18 mouse cellular contexts compared by ENCODE assay signal in the genomic region with DNA sequence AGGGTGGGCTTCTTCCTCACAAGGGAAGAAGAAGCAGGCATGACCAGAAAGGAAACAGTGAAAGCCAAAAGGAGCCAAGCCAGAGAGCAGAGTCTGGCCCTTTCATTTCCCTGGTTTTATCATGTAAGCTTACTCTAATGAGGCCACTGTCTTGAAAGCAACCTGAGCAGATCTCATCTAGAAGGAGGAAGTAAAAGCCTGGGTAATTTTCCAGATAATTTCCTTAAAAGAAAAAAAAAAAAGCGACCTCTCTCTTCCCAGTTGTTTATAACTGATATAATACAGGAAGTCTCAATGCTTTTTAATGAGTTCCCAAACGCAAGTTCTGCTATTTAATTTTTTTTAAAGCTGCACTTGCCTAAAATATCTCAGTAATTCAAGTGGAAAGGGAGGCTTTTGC.
DNase-seq lines count a peak whose midpoint lies in the region; ATAC-seq and TF ChIP-seq lines count a peak whose summit lies in the region.
"Had no signal": no experiment of that assay in that cellular context is flagged by ENCODE, and none has a peak within 500 bp of the region (broad histone marks: within the 10 kb centered on the region; RNA-seq: fewer than 3 reads in every experiment).

No protein-coding gene starts in this region.

- no peaks in the 10 kb centered on the region for H3K9me3 ChIP-seq in hindbrain, embryonic 16.5 days (ENCODE audit: control insufficient read depth, low read length)
- no peaks in the 10 kb centered on the region for H3K9me3 ChIP-seq in hindbrain, embryonic 14.5 days (ENCODE audit: control insufficient read depth, low read length)
- H3K9me3 ChIP-seq in midbrain, embryonic 13.5 days: no peaks in the 10 kb centered on the region
- no peaks in the 10 kb centered on the region for H3K9me3 ChIP-seq in midbrain, embryonic 14.5 days (ENCODE audit: control insufficient read depth, low read length)
- H3K9me3 ChIP-seq: embryonic facial prominence, embryonic 10.5 days; G1E; midbrain, embryonic 12.5 days had no signal

- no peak for DNase-seq in hindbrain, embryonic 14.5 days (ENCODE audit: low spot score)
- DNase-seq in midbrain, embryonic 14.5 days: no peak
- DNase-seq in gastrocnemius, adult 8-10 months (ENCODE audit: low spot score in 2 of 2): no peak
- DNase-seq: adrenal gland, adult 8-10 months; cerebellum, adult 18-20 months; cerebellum, postnatal 36 days; kidney, postnatal 36 days; liver, postnatal 0 days; lung, postnatal 36 days; thymus, postnatal 25 days had no signal

- TF ChIP-seq POLR2A in small intestine, adult 2 months (IDR thresholded peaks at IDR 0.05; ENCODE audit: low read depth, low read length): no peak

- no peak for TF ChIP-seq CTCF in small intestine, adult 2 months (IDR thresholded peaks at IDR 0.05; ENCODE audit: extremely low read depth, insufficient read length, insufficient replicate concordance, low read depth, low read length)

- no peak for ATAC-seq in hindbrain, embryonic 16.5 days
- no peak for ATAC-seq in hindbrain, embryonic 14.5 days (ENCODE audit: low FRiP score)
- ATAC-seq in midbrain, embryonic 13.5 days: no peak
- ATAC-seq in midbrain, embryonic 14.5 days (ENCODE audit: low FRiP score, low TSS enrichment): no peak
- ATAC-seq in common myeloid progenitor, adult 5-6 weeks (replicated peaks; ENCODE audit: low read depth, poor library complexity, severe bottlenecking): 0 out of 2 replicates have a peak, but pooled peaks have one; percentile 18
- ATAC-seq: forebrain, embryonic 16.5 days; liver, postnatal 0 days had no signal

- no peak overlapping the region for H3K4me2 ChIP-seq in hindbrain, embryonic 16.5 days (ENCODE audit: low read length)
- H3K4me2 ChIP-seq in hindbrain, embryonic 14.5 days (replicated peaks): no peak overlapping the region
- no peak overlapping the region for H3K4me2 ChIP-seq in midbrain, embryonic 13.5 days (replicated peaks)
- H3K4me2 ChIP-seq in midbrain, embryonic 14.5 days (ENCODE audit: low read length): no peak overlapping the region
- H3K4me2 ChIP-seq: midbrain, embryonic 12.5 days had no signal

- no peaks in the 10 kb centered on the region for H3K36me3 ChIP-seq in hindbrain, embryonic 16.5 days (ENCODE audit: control insufficient read depth, insufficient read depth, low read length)
- H3K36me3 ChIP-seq in hindbrain, embryonic 14.5 days (replicated peaks; ENCODE audit: control insufficient read depth, insufficient read depth): no peaks in the 10 kb centered on the region
- no peaks in the 10 kb centered on the region for H3K36me3 ChIP-seq in midbrain, embryonic 13.5 days
- H3K36me3 ChIP-seq in midbrain, embryonic 14.5 days (ENCODE audit: control insufficient read depth, insufficient read depth, low read length): no peaks in the 10 kb centered on the region
- H3K36me3 ChIP-seq in small intestine, adult 2 months (ENCODE audit: control insufficient read depth, insufficient read depth, low read length): no peaks in the 10 kb centered on the region
- H3K36me3 ChIP-seq: embryonic facial prominence, embryonic 10.5 days; G1E; midbrain, embryonic 12.5 days had no signal

- 0 out of 2 replicates have a peak overlapping the region, but pooled peaks have one; percentile 15 for H3K27ac ChIP-seq in hindbrain, embryonic 16.5 days (ENCODE audit: low read depth, low read length)
- H3K27ac ChIP-seq in hindbrain, embryonic 14.5 days: no peak overlapping the region
- peak overlapping the region; percentile 87 for H3K27ac ChIP-seq in midbrain, embryonic 13.5 days
- no peak overlapping the region for H3K27ac ChIP-seq in midbrain, embryonic 14.5 days (replicated peaks; ENCODE audit: low read depth, low read length)
- H3K27ac ChIP-seq in small intestine, adult 2 months (ENCODE audit: insufficient read depth, low read depth, low read length): peak overlapping the region; percentile 44; the same call in 1 of the 2 replicates

- peaks cover 29% of the 10 kb centered on the region for H3K4me1 ChIP-seq in hindbrain, embryonic 16.5 days (ENCODE audit: control insufficient read depth, insufficient read depth, low read depth, low read length)
- H3K4me1 ChIP-seq in hindbrain, embryonic 14.5 days (replicated peaks; ENCODE audit: control insufficient read depth, insufficient read depth, low read length): peaks cover 51% of the 10 kb centered on the region
- peaks cover 62% of the 10 kb centered on the region for H3K4me1 ChIP-seq in midbrain, embryonic 13.5 days (replicated peaks)
- peaks cover 61% of the 10 kb centered on the region for H3K4me1 ChIP-seq in midbrain, embryonic 14.5 days (ENCODE audit: control insufficient read depth, insufficient read depth, low read length)
- H3K4me1 ChIP-seq in small intestine, adult 2 months (ENCODE audit: control insufficient read depth, insufficient read depth, insufficient read length, low read length): peaks cover 28% of the 10 kb centered on the region

- H3K27me3 ChIP-seq in hindbrain, embryonic 16.5 days (replicated peaks; ENCODE audit: control insufficient read depth, insufficient read depth, low read length): no peaks in the 10 kb centered on the region
- no peaks in the 10 kb centered on the region for H3K27me3 ChIP-seq in hindbrain, embryonic 14.5 days (ENCODE audit: control insufficient read depth, insufficient read depth, low read length)
- H3K27me3 ChIP-seq in midbrain, embryonic 13.5 days: no peaks in the 10 kb centered on the region
- no peaks in the 10 kb centered on the region for H3K27me3 ChIP-seq in midbrain, embryonic 14.5 days (ENCODE audit: control insufficient read depth, insufficient read depth, low read length)
- no peaks in the 10 kb centered on the region for H3K27me3 ChIP-seq in small intestine, adult 2 months (ENCODE audit: control insufficient read depth, insufficient read depth, low read length)

- no peak overlapping the region for H3K4me3 ChIP-seq in hindbrain, embryonic 16.5 days (ENCODE audit: low read length)
- no peak overlapping the region for H3K4me3 ChIP-seq in hindbrain, embryonic 14.5 days (replicated peaks; ENCODE audit: low read length)
- H3K4me3 ChIP-seq in midbrain, embryonic 13.5 days (replicated peaks): no peak overlapping the region
- H3K4me3 ChIP-seq in midbrain, embryonic 14.5 days (replicated peaks; ENCODE audit: low read depth, low read length): no peak overlapping the region
- H3K4me3 ChIP-seq in small intestine, adult 2 months (ENCODE audit: low read depth, low read length): no peak overlapping the region
- H3K4me3 ChIP-seq: embryonic facial prominence, embryonic 10.5 days; midbrain, embryonic 12.5 days had no signal

- 66% methylated on average over 2 of the region's 2 CpGs for WGBS in hindbrain, embryonic 16.5 days
- 79% methylated on average over 2 of the region's 2 CpGs for WGBS in hindbrain, embryonic 14.5 days
- 80% methylated on average over 2 of the region's 2 CpGs for WGBS in midbrain, embryonic 13.5 days
- 88% methylated on average over 2 of the region's 2 CpGs for WGBS in midbrain, embryonic 14.5 days
- WGBS in small intestine, adult 2 months: 8% methylated on average over 2 of the region's 2 CpGs

- H3K9ac ChIP-seq in hindbrain, embryonic 16.5 days (ENCODE audit: low read depth, low read length): no peak overlapping the region
- H3K9ac ChIP-seq in hindbrain, embryonic 14.5 days: no peak overlapping the region
- no peak overlapping the region for H3K9ac ChIP-seq in midbrain, embryonic 13.5 days (replicated peaks)
- H3K9ac ChIP-seq in midbrain, embryonic 14.5 days (replicated peaks; ENCODE audit: low read length): no peak overlapping the region
- H3K9ac ChIP-seq: liver, postnatal 0 days; midbrain, embryonic 12.5 days had no signal

Comparison
In these comparisons a context has a peak if more than half of its experiments do, and no peak if none do; other contexts are left out.
1. H3K27ac ChIP-seq: peak in hindbrain, embryonic 16.5 days (single experiment), midbrain, embryonic 13.5 days (single experiment) and small intestine, adult 2 months (single experiment); none in hindbrain, embryonic 14.5 days (single experiment) and midbrain, embryonic 14.5 days (single experiment).